Mouse (Mus musculus) ES-Bruce4 (cell line): ENCODE results near the gene Gm29797.

Source experiments
- CTCF ChIP-seq: IDR thresholded peaks from one replicate; pipeline ENCODE4 v1.8.1; 2011; ENCODE audit warnings: low read depth, low read length
- EP300 ChIP-seq: IDR thresholded peaks from 2 replicates; pipeline ENCODE4 v1.6.1; 2011; ENCODE audit warnings: low read depth, low read length; ENCODE audit not compliant: insufficient read depth
- POLR2A ChIP-seq: IDR thresholded peaks from one replicate; pipeline ENCODE4 v1.8.1; 2011; ENCODE audit warnings: low read length; ENCODE audit not compliant: insufficient read depth

- TF ChIP-seq CTCF (no peak), POLR2A (no peak), EP300 (no peak)
Observed at GRCm38 (mm10) chr2:181687586-181687985, 30.8 kb downstream of the Gm29797 start.
